Mouse (Mus musculus) C2C12 (cell line): ENCODE results near the gene Slc1a4.

ENCODE experiments used
- CEBPB ChIP-seq: IDR thresholded peaks from one replicate; pipeline ENCODE4 v1.6.1; 2011; ENCODE audit warnings: low read depth, mild to moderate bottlenecking, control low read depth, moderate library complexity
- CTCF ChIP-seq: IDR thresholded peaks from one replicate; pipeline ENCODE4 v1.5.1; 2011; ENCODE audit not compliant: control insufficient read depth, insufficient read depth, insufficient read length
- MYOG ChIP-seq: IDR thresholded peaks from one replicate; pipeline ENCODE4 v1.6.1; 2011; ENCODE audit not compliant: control insufficient read depth, insufficient read length; ENCODE audit errors: extremely low read depth

DNA sequence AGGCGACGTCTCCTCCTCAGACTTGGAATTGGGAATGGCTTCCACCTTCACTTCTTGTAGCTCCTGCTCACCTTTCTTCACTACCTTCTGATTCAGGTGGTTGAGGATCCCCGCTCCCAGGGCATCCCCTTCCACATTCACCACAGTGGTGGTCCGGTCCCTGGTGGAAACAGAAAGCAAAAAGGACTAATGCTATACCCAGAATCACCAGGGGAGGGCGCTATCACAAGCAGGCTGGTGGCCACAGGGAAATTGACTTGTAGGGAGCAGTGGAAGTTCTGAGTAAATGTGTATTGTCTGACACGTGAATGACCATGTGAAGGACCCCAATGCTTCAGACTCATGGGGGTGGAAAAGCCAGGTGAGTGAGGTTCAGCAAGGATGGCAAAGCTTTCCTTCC lies 28.2 kb downstream of the Slc1a4 start:
- TF ChIP-seq CTCF, result no peak
- no peak for TF ChIP-seq MYOG
- no peak for TF ChIP-seq CEBPB
